Mouse (Mus musculus) embryonic facial prominence, embryonic 11.5 days (tissue): ENCODE measurements at regions not wholly inside any gene's neighbourhood (a gene's known extent, or its start where the extent isn't known, plus 50 kb on each side); places are given as distances from the start of the nearest gene placed in this dataset.

ENCODE experiments used
- ATAC-seq: fragments of 200-750 bp; cut with Nextera tagmentation; replicated peaks from 2 replicates; pipeline ENCODE4 v1.8.0; 2017; ENCODE audit warnings: low read depth; ENCODE audit not compliant: insufficient number of reproducible peaks, low FRiP score, low TSS enrichment
- DNase-seq: peaks from one replicate; pipeline ENCODE4 v3.0.0-alpha.2; 2015; ENCODE audit warnings: low spot score
- H3K27ac ChIP-seq: fragments of 300-500 bp; sonication (generic); replicated peaks from 2 replicates; pipeline ENCODE4 v1.5.1; 2014; ENCODE audit warnings: mild to moderate bottlenecking, low read depth, low read length, control low read depth
- H3K27me3 ChIP-seq: fragments of 300-500 bp; sonication (generic); 2 replicates; pipeline ENCODE4 v1.6.1; 2014; ENCODE audit warnings: mild to moderate bottlenecking, low read length, moderate library complexity, mixed read lengths; ENCODE audit not compliant: control insufficient read depth, insufficient read depth
- H3K36me3 ChIP-seq: fragments of 300-500 bp; sonication (generic); replicated peaks from 2 replicates; pipeline ENCODE4 v1.6.1; 2014; ENCODE audit warnings: low read depth, mild to moderate bottlenecking, low read length, moderate library complexity, mixed read lengths; ENCODE audit not compliant: control insufficient read depth, insufficient read depth
- H3K4me1 ChIP-seq: fragments of 300-500 bp; sonication (generic); 2 replicates; pipeline ENCODE4 v1.6.1; 2014; ENCODE audit warnings: low read length, mixed read lengths; ENCODE audit not compliant: control insufficient read depth, insufficient read depth
- H3K4me2 ChIP-seq: fragments of 300-500 bp; sonication (generic); 2 replicates; pipeline ENCODE4 v1.6.1; 2014; ENCODE audit warnings: low read depth, mild to moderate bottlenecking, control low read depth, low read length, moderate library complexity
- H3K4me3 ChIP-seq: fragments of 300-500 bp; sonication (generic); 2 replicates; pipeline ENCODE4 v1.5.1; 2014; ENCODE audit warnings: low read depth, low read length, control low read depth
- H3K9ac ChIP-seq: fragments of 300-500 bp; sonication (generic); replicated peaks from 2 replicates; pipeline ENCODE4 v1.6.1; 2014; ENCODE audit warnings: mild to moderate bottlenecking, control low read depth, low read length
- H3K9me3 ChIP-seq: fragments of 300-500 bp; sonication (generic); replicated peaks from 2 replicates; pipeline ENCODE4 v1.6.1; 2016; ENCODE audit warnings: mild to moderate bottlenecking, low read length, inconsistent platforms, mixed read lengths; ENCODE audit not compliant: control insufficient read depth
- WGBS: fragments of 180-500 bp; shearing (Covaris S2); extraction: QIAGEN DNeasy Blood & Tissue Kit; methylation state at CpG from one replicate; pipeline ENCODE4 v1.1.7; 2014; 5-methylcytosine and 5-hydroxymethylcytosine counted together

- no peak for DNase-seq
- 88% methylated on average over 9 of the region's 9 CpGs for WGBS
- Histone ChIP-seq H3K4me1 (no peaks in the 10 kb centered on the region), H3K9ac (no peak overlapping the region), H3K27me3 (no peaks in the 10 kb centered on the region), H3K36me3 (no peaks in the 10 kb centered on the region), H3K27ac (no peak overlapping the region), H3K4me3 (no peak overlapping the region), H3K4me2 (no peak overlapping the region), H3K9me3 (no peaks in the 10 kb centered on the region)
- ATAC-seq = no peak
These were observed 146.4 kb downstream of the Fndc1 start for GRCm38 (mm10) chr17:7680658-7681057.

- ATAC-seq (no peak), DNase-seq (no peak)
- no peak overlapping the region for H3K4me2 ChIP-seq
- H3K27ac ChIP-seq = no peak overlapping the region
- H3K4me3 ChIP-seq = no peak overlapping the region
- no peaks in the 10 kb centered on the region for H3K27me3 ChIP-seq
- H3K9me3 ChIP-seq = no peaks in the 10 kb centered on the region
- H3K4me1 ChIP-seq = no peaks in the 10 kb centered on the region
- H3K36me3 ChIP-seq = no peaks in the 10 kb centered on the region
- no peak overlapping the region for H3K9ac ChIP-seq
These were observed 147.3 kb downstream of the Fndc1 start for GRCm38 (mm10) chr17:7679786-7680185.

- no peaks in the 10 kb centered on the region for H3K36me3 ChIP-seq
- no peaks in the 10 kb centered on the region for H3K4me1 ChIP-seq
- DNase-seq (no peak), ATAC-seq (no peak)
- no peak overlapping the region for H3K4me2 ChIP-seq
- no peaks in the 10 kb centered on the region for H3K9me3 ChIP-seq
- no peak overlapping the region for H3K27ac ChIP-seq
- no peak overlapping the region for H3K9ac ChIP-seq
- no peak overlapping the region for H3K4me3 ChIP-seq
- WGBS = 88% methylated on average over 9 of the region's 9 CpGs
- H3K27me3 ChIP-seq = no peaks in the 10 kb centered on the region
These were observed 148.2 kb downstream of the Fndc1 start for GRCm38 (mm10) chr17:7678898-7679297.

- WGBS = 92% methylated on average over 7 of the region's 7 CpGs
- H3K27me3 ChIP-seq = no peaks in the 10 kb centered on the region
- H3K4me3 ChIP-seq = no peak overlapping the region
- no peaks in the 10 kb centered on the region for H3K9me3 ChIP-seq
- H3K9ac ChIP-seq = no peak overlapping the region
- H3K36me3 ChIP-seq = no peaks in the 10 kb centered on the region
- no peak for DNase-seq
- no peaks in the 10 kb centered on the region for H3K4me1 ChIP-seq
- no peak for ATAC-seq
- H3K4me2 ChIP-seq = no peak overlapping the region
- H3K27ac ChIP-seq = no peak overlapping the region
These were observed 149.3 kb downstream of the Fndc1 start for GRCm38 (mm10) chr17:7677796-7678195.

GRCm38 (mm10) chr17:7677301-7677700, 149.8 kb downstream of the Fndc1 start:
- 83% methylated on average over 8 of the region's 8 CpGs for WGBS
- no peak for ATAC-seq
- no peak overlapping the region for H3K9ac ChIP-seq
- no peaks in the 10 kb centered on the region for H3K4me1 ChIP-seq
- no peak overlapping the region for H3K4me3 ChIP-seq
- H3K4me2 ChIP-seq = no peak overlapping the region
- H3K9me3 ChIP-seq = no peaks in the 10 kb centered on the region
- H3K36me3 ChIP-seq = no peaks in the 10 kb centered on the region
- DNase-seq = no peak
- H3K27ac ChIP-seq = no peak overlapping the region
- no peaks in the 10 kb centered on the region for H3K27me3 ChIP-seq

GRCm38 (mm10) chr17:7676776-7677175, 150.3 kb downstream of the Fndc1 start:
- Histone ChIP-seq H3K4me3 (no peak overlapping the region), H3K9ac (no peak overlapping the region), H3K9me3 (no peaks in the 10 kb centered on the region), H3K4me1 (no peaks in the 10 kb centered on the region), H3K36me3 (no peaks in the 10 kb centered on the region), H3K4me2 (no peak overlapping the region), H3K27ac (no peak overlapping the region), H3K27me3 (no peaks in the 10 kb centered on the region)
- DNase-seq = no peak
- WGBS = 78% methylated on average over 2 of the region's 2 CpGs
- no peak for ATAC-seq

GRCm38 (mm10) chr17:7674511-7674910, 152.6 kb downstream of the Fndc1 start:
- WGBS = 94% methylated on average over 2 of the region's 2 CpGs
- no peaks in the 10 kb centered on the region for H3K9me3 ChIP-seq

GRCm38 (mm10) chr17:7667826-7668225, 159.3 kb downstream of the Fndc1 start:
- H3K9ac ChIP-seq = no peak overlapping the region
- no peak for DNase-seq
- H3K4me1 ChIP-seq = no peaks in the 10 kb centered on the region

More at GRCm38 (mm10) chr17:7674511-7674910, 152.6 kb downstream of the Fndc1 start:
- H3K27me3 ChIP-seq = no peaks in the 10 kb centered on the region
- no peak for ATAC-seq
- H3K9ac ChIP-seq = no peak overlapping the region
- H3K4me2 ChIP-seq = no peak overlapping the region
- DNase-seq = no peak
- no peaks in the 10 kb centered on the region for H3K36me3 ChIP-seq
- no peak overlapping the region for H3K4me3 ChIP-seq
- no peak overlapping the region for H3K27ac ChIP-seq
- no peaks in the 10 kb centered on the region for H3K4me1 ChIP-seq

More at GRCm38 (mm10) chr17:7667826-7668225, 159.3 kb downstream of the Fndc1 start:
- Histone ChIP-seq H3K4me2 (no peak overlapping the region), H3K36me3 (no peaks in the 10 kb centered on the region), H3K4me3 (no peak overlapping the region), H3K9me3 (no peaks in the 10 kb centered on the region), H3K27me3 (no peaks in the 10 kb centered on the region), H3K27ac (no peak overlapping the region)
- WGBS = 34% methylated on average over 3 of the region's 3 CpGs
- no peak for ATAC-seq
